ENCODE assay signal across 8 mouse cellular contexts in genomic region chr3:123515600-123516359, GRCm38 (mm10).
DNase-seq lines count a peak whose midpoint lies in the region; ATAC-seq and TF ChIP-seq lines count a peak whose summit lies in the region.

No protein-coding gene starts in this region.

- peak; percentile 83 for TF ChIP-seq CTCF in stomach, postnatal 0 days (IDR thresholded peaks at IDR 0.05; ENCODE audit: low read depth)

- no peak overlapping the region for H3K27ac ChIP-seq in stomach, postnatal 0 days (replicated peaks)

- H3K27me3 ChIP-seq in stomach, postnatal 0 days (ENCODE audit: control insufficient read depth, insufficient read depth, low read length), result no peaks in the 10 kb centered on the region

- peak; percentile 28 for DNase-seq in gastrocnemius, postnatal 10 days
- DNase-seq in gastrocnemius, postnatal 25 days, result no peak
- DNase-seq in thymus, postnatal 0 days (ENCODE audit: low spot score), result peak; percentile 26
- no peak for DNase-seq in thymus, adult 18-20 months
- DNase-seq in cerebellum, postnatal 14 days, result peak; percentile 81 to 88
- DNase-seq in hindlimb bud, embryonic 11.5 days (ENCODE audit: extremely low spot score, low read depth, low spot score), result peak; percentile 73
- DNase-seq in stomach, postnatal 0 days (ENCODE audit: low spot score), result no peak

- peak; percentile 69 for ATAC-seq in megakaryocyte, adult 5-6 weeks (ENCODE audit: poor library complexity, severe bottlenecking)
- no peak for ATAC-seq in stomach, postnatal 0 days (ENCODE audit: low FRiP score, low TSS enrichment)

- no peak overlapping the region for H3K4me3 ChIP-seq in stomach, postnatal 0 days (ENCODE audit: low read depth, low read length)

- H3K9ac ChIP-seq in stomach, postnatal 0 days (ENCODE audit: low read length), result no peak overlapping the region

- H3K4me2 ChIP-seq in stomach, postnatal 0 days (replicated peaks; ENCODE audit: low read depth), result no peak overlapping the region

- no peaks in the 10 kb centered on the region for H3K4me1 ChIP-seq in stomach, postnatal 0 days (replicated peaks; ENCODE audit: control insufficient read depth, insufficient read depth)

- TF ChIP-seq EP300 in stomach, postnatal 0 days (optimal IDR thresholded peaks at IDR 0.05), result no peak

- 10% methylated on average over 5 of the region's 5 CpGs for WGBS in stomach, postnatal 0 days

- H3K36me3 ChIP-seq in stomach, postnatal 0 days (ENCODE audit: control insufficient read depth, insufficient read depth, low read length), result no peaks in the 10 kb centered on the region

- H3K9me3 ChIP-seq in stomach, postnatal 0 days (ENCODE audit: control insufficient read depth, low read length), result no peaks in the 10 kb centered on the region

Comparison
In these comparisons a context has a peak if more than half of its experiments do, and no peak if none do; other contexts are left out.
1. DNase-seq: peak in gastrocnemius, postnatal 10 days (single experiment), thymus, postnatal 0 days (single experiment), cerebellum, postnatal 14 days (2 of 2) and hindlimb bud, embryonic 11.5 days (single experiment); none in gastrocnemius, postnatal 25 days (single experiment), thymus, adult 18-20 months (0 of 2) and stomach, postnatal 0 days (single experiment).